In the genomic region with DNA sequence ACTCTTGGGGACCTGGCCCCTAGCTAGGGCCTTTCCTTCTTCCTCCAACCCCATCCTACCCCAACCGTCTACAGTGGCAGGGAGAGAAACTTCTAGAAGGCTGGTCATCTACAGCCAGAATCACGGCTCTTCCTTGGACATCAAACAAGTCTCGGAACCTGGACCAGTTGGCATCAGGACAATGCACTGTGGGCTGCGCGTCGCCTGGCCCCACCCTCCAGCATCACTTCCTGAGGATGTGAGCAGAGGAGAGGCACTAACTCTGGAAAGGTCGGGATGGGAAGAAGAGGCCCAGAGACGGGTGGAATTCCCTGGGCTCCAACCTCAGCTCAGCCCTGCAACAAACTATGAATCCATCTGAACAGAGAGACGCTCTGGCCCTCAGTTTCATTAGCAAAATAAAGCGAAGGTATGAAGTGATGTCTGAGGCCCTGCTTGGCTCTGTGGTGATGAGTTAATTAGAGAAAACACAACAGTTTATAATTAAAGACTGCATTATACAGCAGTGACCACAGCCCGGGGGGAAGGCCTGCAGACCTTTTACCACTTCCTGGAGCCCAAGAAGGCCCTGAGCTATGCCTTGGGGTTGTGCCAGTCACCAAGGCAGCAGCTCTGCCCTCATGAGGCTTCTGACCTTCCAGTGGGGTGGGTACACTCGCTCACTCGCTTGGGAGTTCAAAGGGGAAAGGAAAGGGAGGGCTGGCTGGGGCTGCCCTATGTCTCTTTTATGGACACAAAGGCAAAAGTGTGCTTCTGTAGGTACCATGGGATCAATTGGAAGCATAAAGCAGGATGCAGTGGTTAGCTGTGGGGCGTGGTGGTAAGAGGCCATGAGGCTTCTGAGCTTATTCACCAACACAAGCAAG, we compare ENCODE assay signal across 8 mouse cellular contexts. TPM values are rescaled to one million over a fixed set of nuclear protein-coding genes. Genes with fewer than 3 reads are reported as not detected.
DNase-seq lines count a peak whose midpoint lies in the region; ATAC-seq lines count a peak whose summit lies in the region.

No protein-coding gene starts in this region.

- peak; percentile 32 for ATAC-seq in CD4-positive, CD25-positive, alpha-beta regulatory T cell, adult 4 months
- no peak for ATAC-seq in forebrain, embryonic 11.5 days (replicated peaks; ENCODE audit: low FRiP score)
- ATAC-seq in hindbrain, embryonic 11.5 days (ENCODE audit: low FRiP score): no peak
- ATAC-seq in limb, embryonic 13.5 days (ENCODE audit: low FRiP score, low read depth): no peak
- no peak for ATAC-seq in midbrain, embryonic 15.5 days (replicated peaks)

- H3K27me3 ChIP-seq in forebrain, embryonic 11.5 days (ENCODE audit: control insufficient read depth, insufficient read depth, low read length): no peaks in the 10 kb centered on the region
- H3K27me3 ChIP-seq in hindbrain, embryonic 11.5 days (ENCODE audit: control insufficient read depth, insufficient read depth, low read length): no peaks in the 10 kb centered on the region
- H3K27me3 ChIP-seq in limb, embryonic 13.5 days: no peaks in the 10 kb centered on the region
- H3K27me3 ChIP-seq in midbrain, embryonic 15.5 days (replicated peaks): no peaks in the 10 kb centered on the region

- H3K4me3 ChIP-seq in forebrain, embryonic 11.5 days (ENCODE audit: low read depth, low read length): 0 out of 2 replicates have a peak overlapping the region, but pooled peaks have one; percentile 7
- H3K4me3 ChIP-seq in hindbrain, embryonic 11.5 days (ENCODE audit: low read depth, low read length): peak overlapping the region; percentile 65; the same call in 1 of the 2 replicates
- peak overlapping the region; percentile 71 for H3K4me3 ChIP-seq in limb, embryonic 13.5 days
- H3K4me3 ChIP-seq in midbrain, embryonic 15.5 days: 0 out of 2 replicates have a peak overlapping the region, but pooled peaks have one; percentile 45

- H3K36me3 ChIP-seq in forebrain, embryonic 11.5 days (ENCODE audit: control insufficient read depth, insufficient read depth, low read length): no peaks in the 10 kb centered on the region
- H3K36me3 ChIP-seq in hindbrain, embryonic 11.5 days (ENCODE audit: control insufficient read depth, insufficient read depth, low read length): no peaks in the 10 kb centered on the region
- peaks cover 6% of the 10 kb centered on the region; the same call in 1 of the 2 replicates for H3K36me3 ChIP-seq in limb, embryonic 13.5 days
- H3K36me3 ChIP-seq in midbrain, embryonic 15.5 days (replicated peaks): no peaks in the 10 kb centered on the region

- peak overlapping the region; percentile 77; the same call in 1 of the 2 replicates for H3K4me2 ChIP-seq in forebrain, embryonic 11.5 days (ENCODE audit: low read depth, low read length, severe bottlenecking)
- no peak overlapping the region; the same call in none of the 2 replicates for H3K4me2 ChIP-seq in hindbrain, embryonic 11.5 days (replicated peaks; ENCODE audit: low read depth, low read length)
- H3K4me2 ChIP-seq in limb, embryonic 13.5 days (replicated peaks): peak overlapping the region; percentile 80
- peak overlapping the region; percentile 61 for H3K4me2 ChIP-seq in midbrain, embryonic 15.5 days

- peaks cover 49% of the 10 kb centered on the region for H3K4me1 ChIP-seq in forebrain, embryonic 11.5 days (replicated peaks; ENCODE audit: control insufficient read depth, insufficient read depth, low read length)
- H3K4me1 ChIP-seq in hindbrain, embryonic 11.5 days (replicated peaks; ENCODE audit: control insufficient read depth, insufficient read depth, low read length): peaks cover 20% of the 10 kb centered on the region
- H3K4me1 ChIP-seq in limb, embryonic 13.5 days: peaks cover 67% of the 10 kb centered on the region
- H3K4me1 ChIP-seq in midbrain, embryonic 15.5 days: peaks cover 83% of the 10 kb centered on the region

- DNase-seq in forebrain, embryonic 11.5 days (ENCODE audit: low spot score): no peak
- DNase-seq in hindbrain, embryonic 11.5 days (ENCODE audit: low spot score): no peak
- no peak for DNase-seq in left cerebral cortex, postnatal 14 days (ENCODE audit: low spot score in 2 of 2)
- no peak for DNase-seq in frontal cortex, postnatal 10 days (ENCODE audit: low spot score in 2 of 2)
- DNase-seq in left cerebral cortex, postnatal 36 days (ENCODE audit: low spot score in 2 of 2): no peak

- H3K9ac ChIP-seq in forebrain, embryonic 11.5 days (ENCODE audit: low read length): no peak overlapping the region; the same call in 1 of the 2 replicates
- no peak overlapping the region for H3K9ac ChIP-seq in hindbrain, embryonic 11.5 days (ENCODE audit: low read depth, low read length)
- H3K9ac ChIP-seq in limb, embryonic 13.5 days: peak overlapping the region; percentile 57
- H3K9ac ChIP-seq in midbrain, embryonic 15.5 days: no peak overlapping the region

- WGBS in forebrain, embryonic 11.5 days: 73% methylated on average over 14 of the region's 14 CpGs
- 79% methylated on average over 14 of the region's 14 CpGs for WGBS in hindbrain, embryonic 11.5 days
- WGBS in limb, embryonic 13.5 days: 41% methylated on average over 14 of the region's 14 CpGs
- WGBS in midbrain, embryonic 15.5 days: 66% methylated on average over 14 of the region's 14 CpGs

- H3K27ac ChIP-seq in forebrain, embryonic 11.5 days (ENCODE audit: low read depth, low read length): no peak overlapping the region
- H3K27ac ChIP-seq in hindbrain, embryonic 11.5 days (ENCODE audit: low read depth, low read length): 0 out of 2 replicates have a peak overlapping the region, but pooled peaks have one; percentile 1
- H3K27ac ChIP-seq in limb, embryonic 13.5 days: peak overlapping the region; percentile 61
- H3K27ac ChIP-seq in midbrain, embryonic 15.5 days: no peak overlapping the region

- H3K9me3 ChIP-seq in forebrain, embryonic 11.5 days (ENCODE audit: control insufficient read depth, low read length): no peaks in the 10 kb centered on the region
- H3K9me3 ChIP-seq in hindbrain, embryonic 11.5 days (ENCODE audit: control insufficient read depth, low read length): no peaks in the 10 kb centered on the region
- H3K9me3 ChIP-seq in limb, embryonic 13.5 days: no peaks in the 10 kb centered on the region
- no peaks in the 10 kb centered on the region for H3K9me3 ChIP-seq in midbrain, embryonic 15.5 days

- intact Hi-C loops in left cerebral cortex, postnatal 14 days (cut with DNase I): no loop called here
- intact Hi-C loops in left cerebral cortex, postnatal 36 days (cut with DNase I): loop anchor here (5.0 kb wide), 1 partner anchor 41 kb away; no protein-coding TSS in a partner anchor

RNA-seq across cellular contexts. Expression of gene Vgll4, which starts 51.8 kb away (rescaled TPM):
- polyA plus RNA-seq in CD4-positive, CD25-positive, alpha-beta regulatory T cell, adult 4 months (2017; shearing (Covaris generic)): 100 to 1,000 TPM; 171 to 233 TPM
- polyA plus RNA-seq in forebrain, embryonic 11.5 days (2014; fragmentation: Nextera tagmentation; extraction: Ambion mirVana): 72.0 and 73.1 TPM in 2 replicates
- polyA plus RNA-seq in hindbrain, embryonic 11.5 days (2014; fragmentation: Nextera tagmentation; extraction: Ambion mirVana): 58.5 and 59.3 TPM in 2 replicates
- 154 and 156 TPM in 2 replicates for polyA plus RNA-seq in limb, embryonic 13.5 days (2015; fragmentation: Nextera tagmentation; extraction: Ambion mirVana)
- 47.3 and 52.4 TPM in 2 replicates for polyA plus RNA-seq in midbrain, embryonic 15.5 days (2015; fragmentation: Nextera tagmentation; extraction: Ambion mirVana)
- total RNA-seq in left cerebral cortex, postnatal 14 days (2021): 10 to 100 TPM; 48.0 to 53.4 TPM
- 10 to 100 TPM; 58.5 to 68.8 TPM for total RNA-seq in left cerebral cortex, postnatal 36 days (2021)

Comparison
In these comparisons a context has a peak if more than half of its experiments do, and no peak if none do; other contexts are left out.
1. H3K27ac ChIP-seq: peak in hindbrain, embryonic 11.5 days (single experiment) and limb, embryonic 13.5 days (single experiment); none in forebrain, embryonic 11.5 days (single experiment) and midbrain, embryonic 15.5 days (single experiment).
2. H3K4me3 ChIP-seq: peak in every context shown above with its lines; median percentile 71 in limb, embryonic 13.5 days; 65 in hindbrain, embryonic 11.5 days; 45 in midbrain, embryonic 15.5 days; 7 in forebrain, embryonic 11.5 days.